Mouse (Mus musculus): ENCODE measurements around the gene Dcps.

The Dcps gene

DNA sequence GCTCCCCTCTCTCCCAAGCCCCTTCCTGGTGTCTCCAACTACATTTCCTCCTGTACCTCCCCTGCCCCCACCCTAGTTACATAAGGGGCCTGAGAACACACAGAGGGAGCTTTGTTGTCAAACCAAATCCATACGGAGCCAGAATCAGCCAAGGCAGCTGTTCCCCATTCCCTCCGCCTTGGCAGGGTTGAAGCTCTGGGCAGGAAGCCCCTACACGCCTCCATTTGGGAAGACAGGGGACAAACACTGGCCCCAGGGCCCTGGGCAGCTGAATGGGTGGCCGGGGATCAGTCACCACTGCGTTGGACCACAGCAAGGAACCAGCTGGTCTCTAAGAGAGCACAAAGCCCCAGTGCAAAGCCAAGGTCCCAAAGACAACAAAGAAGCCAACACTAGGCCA lies 66.9 kb downstream of the Dcps start:
- DNase-seq (ENCODE audit: low read depth): no peak

DNA sequence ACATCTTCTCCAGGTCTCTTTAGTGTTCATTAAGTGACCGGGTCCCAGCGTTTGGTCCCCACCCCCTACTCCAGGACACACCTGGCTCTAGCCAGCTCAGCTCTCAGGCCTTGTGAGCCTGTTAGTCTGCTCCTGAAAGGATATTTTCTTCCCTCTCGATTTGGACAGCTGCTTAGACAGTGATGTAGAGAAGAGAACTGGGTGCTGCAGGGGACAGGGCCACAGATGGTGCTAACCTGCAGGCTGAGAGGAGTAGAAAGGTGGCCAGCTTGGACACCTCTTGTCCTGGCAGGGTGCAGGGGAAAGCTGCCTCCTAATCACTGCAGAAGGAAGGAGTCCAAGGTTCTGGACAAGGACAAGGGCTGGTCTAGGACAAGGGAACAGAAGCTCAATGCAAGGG lies 67.8 kb downstream of the Dcps start:
- no peak for DNase-seq (ENCODE audit: low read depth)

DNA sequence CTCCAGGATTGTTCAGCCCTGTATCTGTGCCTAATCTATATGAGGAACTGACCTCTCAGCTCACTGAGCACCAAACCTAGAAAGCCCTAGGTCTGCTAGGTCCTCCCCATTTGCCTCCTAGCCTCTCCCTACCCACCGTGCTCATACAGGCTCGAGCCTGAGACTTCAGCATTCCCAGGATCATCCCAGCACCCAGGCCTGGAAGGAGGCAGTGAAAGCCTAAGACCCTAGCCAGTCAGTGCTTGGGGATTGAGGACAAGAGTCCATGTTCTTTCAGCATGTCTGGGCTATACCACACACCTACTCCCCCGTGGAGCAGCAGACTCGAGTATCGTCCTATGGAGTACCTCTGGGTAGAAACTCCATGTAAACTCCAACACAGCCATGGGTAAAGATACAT lies 68.5 kb downstream of the Dcps start:
- DNase-seq (ENCODE audit: low read depth): no peak

DNA sequence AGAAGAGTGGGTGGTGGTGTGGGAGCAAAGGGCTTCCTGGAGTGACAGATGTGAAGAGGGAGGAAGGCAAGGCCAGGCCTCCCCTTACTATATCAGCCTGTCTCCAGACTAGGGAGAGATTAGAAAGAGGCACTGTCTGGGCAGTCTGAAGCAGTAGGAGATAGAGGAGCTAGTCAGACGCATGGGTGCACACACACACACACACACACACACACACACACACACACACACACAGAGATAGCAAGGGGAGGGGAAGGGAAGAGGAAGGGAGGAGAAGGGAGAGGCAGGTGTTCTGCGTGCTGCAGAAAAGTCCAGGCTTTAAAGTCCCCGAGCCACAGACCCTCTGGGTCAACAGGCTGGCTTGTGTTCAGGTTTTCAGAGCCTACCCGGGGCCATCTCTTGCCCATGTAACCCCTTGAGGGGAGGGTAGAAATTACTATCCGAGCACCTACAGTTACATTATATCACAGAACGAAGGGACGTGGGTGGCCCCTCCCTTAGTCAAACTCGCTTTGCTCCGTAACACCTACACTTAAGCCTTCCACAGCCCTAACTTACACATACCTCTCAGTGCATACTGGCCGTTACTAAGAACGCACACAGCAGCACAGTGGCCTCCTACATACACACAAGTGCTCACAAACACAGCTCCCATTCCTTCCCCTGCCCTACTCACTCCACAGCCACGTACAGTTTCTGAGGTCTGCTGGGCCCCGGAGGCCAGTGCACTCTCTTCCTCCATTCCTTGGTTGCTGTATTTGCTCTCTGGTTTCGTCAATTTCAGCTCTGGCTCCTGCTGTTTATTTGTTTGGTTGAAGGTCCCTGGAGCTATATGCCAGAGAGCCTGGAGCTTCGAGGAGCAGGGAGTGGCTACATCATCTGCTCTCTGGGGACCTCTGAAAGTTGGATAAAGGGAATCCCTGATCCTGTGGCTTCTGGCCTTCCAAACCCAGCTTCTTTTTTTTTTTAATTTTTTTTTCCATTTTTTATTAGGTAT lies 69.7 kb downstream of the Dcps start:
- DNase-seq (ENCODE audit: low read depth): no peak

DNA sequence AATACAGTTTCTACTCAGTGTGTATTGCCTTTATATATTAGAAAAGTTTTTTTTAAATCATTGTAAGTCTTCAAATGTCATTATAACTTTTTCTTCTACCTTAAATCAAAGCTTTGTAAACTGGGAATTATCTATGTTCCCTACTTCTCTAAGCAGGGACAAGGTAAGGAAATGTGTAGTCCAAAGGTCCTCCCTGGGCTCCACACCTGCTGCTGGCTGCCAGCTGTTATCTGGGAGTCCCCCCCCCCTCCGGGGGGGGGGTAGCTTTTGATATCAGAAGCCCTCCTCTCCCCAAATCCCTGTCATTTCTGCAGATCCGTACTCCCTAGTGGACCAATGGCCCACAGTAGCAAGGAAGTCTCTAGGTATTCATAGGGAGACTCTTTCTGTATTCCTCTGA lies 70.4 kb downstream of the Dcps start:
- no peak for DNase-seq (ENCODE audit: low read depth)

DNA sequence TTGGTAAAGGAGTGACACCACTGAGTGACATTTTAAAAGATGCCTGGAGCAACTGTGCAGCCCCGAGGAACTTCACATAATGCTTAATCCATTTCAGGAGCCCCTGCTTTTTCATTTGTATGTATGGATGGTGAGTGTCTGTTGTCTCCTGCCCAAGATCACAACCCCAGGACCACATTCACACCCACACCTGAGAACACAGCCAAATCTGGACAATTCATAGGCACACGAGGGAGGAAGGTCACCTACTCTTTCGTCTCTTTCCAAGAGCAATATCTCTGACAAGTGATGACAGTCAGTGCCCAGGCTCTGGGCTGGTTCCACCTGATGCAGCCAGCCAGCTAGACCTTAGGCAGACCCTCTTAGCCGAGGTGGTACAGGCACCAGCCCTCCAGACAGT lies 71.2 kb downstream of the Dcps start:
- DNase-seq (ENCODE audit: low read depth): no peak

DNA sequence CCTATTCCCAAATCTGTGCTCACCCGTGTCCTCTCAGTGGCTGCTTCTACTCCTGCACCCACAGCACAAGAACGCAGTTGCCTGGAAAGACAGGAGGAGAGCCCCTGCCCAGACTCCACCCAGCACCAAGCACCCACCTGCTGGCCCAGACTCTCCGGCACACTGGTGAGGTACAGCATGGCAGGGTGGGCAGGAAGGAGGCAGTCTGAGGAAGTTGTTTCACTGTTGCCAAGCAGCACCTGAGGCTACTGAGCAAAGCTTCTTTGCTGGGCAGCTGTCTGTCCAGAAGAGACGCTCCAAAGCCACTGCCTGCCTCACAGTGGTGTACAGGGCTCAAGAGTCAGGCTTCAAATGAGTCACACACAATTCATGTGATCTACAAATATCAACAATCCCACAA lies 77.1 kb downstream of the Dcps start:
- DNase-seq (ENCODE audit: low read depth): peak; percentile 50

DNA sequence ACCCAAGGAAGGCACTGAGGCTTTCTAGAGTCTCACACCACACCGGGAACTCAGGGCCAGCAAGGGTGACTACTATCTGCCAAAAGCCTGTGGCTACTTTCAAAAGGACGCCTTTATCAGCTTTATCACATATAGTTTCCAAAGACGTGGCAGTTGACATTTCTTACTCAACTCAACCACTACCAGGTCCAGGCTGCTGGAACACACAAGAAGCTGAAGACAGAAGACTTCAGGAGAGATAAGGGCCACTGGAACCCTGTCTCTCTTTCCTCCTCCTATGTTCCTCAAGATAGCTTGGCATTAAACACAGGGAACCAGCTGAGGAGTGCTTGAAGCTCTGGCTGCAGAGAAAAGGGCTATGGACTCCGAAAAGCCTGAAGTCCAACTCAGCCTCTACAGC lies 78.0 kb downstream of the Dcps start:
- peak; percentile 88 for DNase-seq (ENCODE audit: low read depth)

DNA sequence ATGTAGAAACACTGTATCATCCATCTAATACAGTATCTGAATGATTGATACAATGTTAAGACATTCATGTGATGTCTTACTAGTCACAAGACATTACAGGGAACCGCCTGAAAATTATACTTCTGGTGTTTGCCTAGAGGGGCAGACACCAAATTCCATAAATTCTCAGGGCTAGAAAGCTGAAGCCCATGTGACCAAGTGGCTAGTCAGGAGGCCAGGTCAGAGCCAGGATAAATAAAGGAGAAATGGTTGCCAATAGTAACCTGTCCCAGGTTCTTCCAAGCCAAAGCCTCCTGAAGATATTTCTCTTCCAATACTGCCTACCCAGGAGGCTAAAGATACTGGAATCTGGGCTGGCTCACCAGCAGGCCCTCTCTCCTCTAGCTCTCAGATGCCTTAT lies 80.1 kb downstream of the Dcps start:
- no peak for DNase-seq (ENCODE audit: low read depth)

DNA sequence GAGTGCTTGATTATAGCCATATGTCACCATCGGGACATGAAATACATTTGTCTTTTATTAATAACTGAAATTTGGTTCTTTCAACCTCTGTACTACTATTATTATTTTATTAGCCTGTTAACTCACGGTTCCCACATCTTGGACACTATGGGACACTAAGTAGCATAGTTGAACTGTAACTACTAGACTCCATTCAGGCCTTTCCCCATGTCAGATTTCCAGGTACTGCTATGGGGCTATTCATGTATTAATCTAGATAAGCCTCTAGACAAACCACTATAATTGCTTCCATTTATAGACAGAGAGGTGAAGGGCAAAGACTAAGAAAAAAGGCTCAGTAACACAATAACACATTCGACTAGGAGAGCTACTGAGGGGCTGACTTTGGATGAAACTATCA lies 82.5 kb downstream of the Dcps start:
- DNase-seq (ENCODE audit: low read depth): no peak

DNA sequence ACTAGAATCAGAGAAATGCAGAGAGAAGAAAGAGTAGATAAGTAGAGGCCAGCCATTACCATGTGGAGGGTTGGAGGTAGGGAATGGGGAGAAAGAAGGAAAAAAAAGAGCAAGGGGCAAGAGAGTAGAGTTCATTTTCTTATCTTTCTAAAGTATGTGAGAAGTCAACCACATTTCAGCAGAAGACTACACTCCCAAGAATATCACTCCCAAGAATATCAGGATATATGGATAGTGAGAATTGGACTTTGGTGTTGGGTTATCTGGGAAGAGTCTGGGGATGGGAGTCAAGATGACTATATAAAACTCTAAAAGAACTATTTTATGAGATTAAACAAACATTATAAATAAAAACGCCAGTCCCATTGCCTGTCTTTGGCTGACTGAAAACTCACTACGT lies 83.0 kb downstream of the Dcps start:
- DNase-seq (ENCODE audit: low read depth): no peak
